Mouse (Mus musculus) spleen, postnatal 10 days (tissue): Measurements from ENCODE around the gene Zkscan17.

ENCODE experiments used
- DNase-seq, 2 experiments: peaks; one replicate each; pipeline ENCODE4 v3.0.0; 2021 to 2022; ENCODE audit warnings: low spot score in 2 of 2

Zkscan17 gene

GRCm38 (mm10) chr11:59456346-59456745 is 70.2 kb downstream of the Zkscan17 start:
- no peak for DNase-seq

- peak in 1 of 2 experiments; percentile 11 for DNase-seq
Measured at GRCm38 (mm10) chr11:59451086-59451485, 75.5 kb downstream of the Zkscan17 start, which contains the start of gene Snap47. Gene Snap47 (minus strand): TSS chr11:59451186.

GRCm38 (mm10) chr11:59450230-59450771 is 76.2 kb downstream of the Zkscan17 start:
- peak in 1 of 2 experiments; percentile 71 for DNase-seq

GRCm38 (mm10) chr11:59449741-59450229 is 76.8 kb downstream of the Zkscan17 start, which contains the start of gene Jmjd4:
Gene Jmjd4 (plus strand): TSS chr11:59450045.
- peak; percentile 89 to 91 for DNase-seq

- DNase-seq = peak in 1 of 2 experiments; percentile 32
Measured at GRCm38 (mm10) chr11:59443102-59443501, 83.4 kb downstream of the Zkscan17 start.

GRCm38 (mm10) chr11:59437954-59438353 is 88.6 kb downstream of the Zkscan17 start:
- DNase-seq = no peak
